Mouse (Mus musculus): ENCODE data around the gene Mbnl2. TPM values are rescaled to one million over a fixed set of nuclear protein-coding genes. Genes with fewer than 3 reads are reported as not detected.

Gene Mbnl2
- polyA plus RNA-seq, 1 experiment from 2014 or later, result 111 TPM

- no peaks in the 10 kb centered on the region for H3K36me3 ChIP-seq
- no peak overlapping the region for H3K9ac ChIP-seq
- no peaks in the 10 kb centered on the region for H3K9me3 ChIP-seq
- H3K27me3 ChIP-seq (replicated peaks), result no peaks in the 10 kb centered on the region
- no peak for ATAC-seq
- peaks cover 43% of the 10 kb centered on the region for H3K4me1 ChIP-seq (replicated peaks)
- no peak overlapping the region for H3K4me3 ChIP-seq (replicated peaks)
- H3K4me2 ChIP-seq (replicated peaks), result no peak overlapping the region
- WGBS, result 63% methylated on average over 11 of the region's 11 CpGs
- no peak overlapping the region for H3K27ac ChIP-seq
Measured at GRCm38 (mm10) chr14:120306229-120306628, 30.8 kb downstream of the Mbnl2 start.

GRCm38 (mm10) chr14:120307356-120307755 is 31.9 kb downstream of the Mbnl2 start:
- 60% methylated on average over 3 of the region's 3 CpGs for WGBS
- 0 out of 2 replicates have a peak overlapping the region, but pooled peaks have one; percentile 2 for H3K27ac ChIP-seq

GRCm38 (mm10) chr14:120307963-120308362 is 32.5 kb downstream of the Mbnl2 start:
- H3K4me2 ChIP-seq (replicated peaks), result no peak overlapping the region
- peaks cover 46% of the 10 kb centered on the region for H3K4me1 ChIP-seq (replicated peaks)
- H3K27me3 ChIP-seq (replicated peaks), result no peaks in the 10 kb centered on the region

More at GRCm38 (mm10) chr14:120307356-120307755, 31.9 kb downstream of the Mbnl2 start:
- H3K4me2 ChIP-seq (replicated peaks), result no peak overlapping the region
- no peaks in the 10 kb centered on the region for H3K36me3 ChIP-seq
- H3K9ac ChIP-seq, result no peak overlapping the region
- H3K4me1 ChIP-seq (replicated peaks), result peaks cover 48% of the 10 kb centered on the region
- ATAC-seq, result no peak
- no peak overlapping the region for H3K4me3 ChIP-seq (replicated peaks)
- H3K9me3 ChIP-seq, result no peaks in the 10 kb centered on the region
- H3K27me3 ChIP-seq (replicated peaks), result no peaks in the 10 kb centered on the region

GRCm38 (mm10) chr14:120309691-120310090 is 34.2 kb downstream of the Mbnl2 start:
- H3K4me1 ChIP-seq (replicated peaks), result peaks cover 45% of the 10 kb centered on the region
- WGBS, result 88% methylated on average over 6 of the region's 6 CpGs
- no peak overlapping the region for H3K4me3 ChIP-seq (replicated peaks)
- no peaks in the 10 kb centered on the region for H3K9me3 ChIP-seq
- no peaks in the 10 kb centered on the region for H3K36me3 ChIP-seq
- no peaks in the 10 kb centered on the region for H3K27me3 ChIP-seq (replicated peaks)
- no peak overlapping the region for H3K9ac ChIP-seq
- no peak for ATAC-seq
- 0 out of 2 replicates have a peak overlapping the region, but pooled peaks have one; percentile 22 for H3K27ac ChIP-seq
- H3K4me2 ChIP-seq (replicated peaks), result no peak overlapping the region

More at GRCm38 (mm10) chr14:120307963-120308362, 32.5 kb downstream of the Mbnl2 start:
- Histone ChIP-seq H3K4me3 (replicated peaks) (no peak overlapping the region), H3K36me3 (no peaks in the 10 kb centered on the region), H3K9me3 (no peaks in the 10 kb centered on the region), H3K27ac (0 out of 2 replicates have a peak overlapping the region, but pooled peaks have one; percentile 2), H3K9ac (no peak overlapping the region)
- ATAC-seq, result no peak
- WGBS, result 30% methylated on average over 4 of the region's 4 CpGs

GRCm38 (mm10) chr14:120311330-120312097 is 36.0 kb downstream of the Mbnl2 start:
- no peak for ATAC-seq
- Histone ChIP-seq H3K27ac (peak overlapping the region; percentile 55), H3K4me2 (replicated peaks) (no peak overlapping the region), H3K27me3 (replicated peaks) (no peaks in the 10 kb centered on the region), H3K9ac (no peak overlapping the region), H3K9me3 (no peaks in the 10 kb centered on the region), H3K36me3 (no peaks in the 10 kb centered on the region), H3K4me1 (replicated peaks) (peaks cover 45% of the 10 kb centered on the region), H3K4me3 (replicated peaks) (no peak overlapping the region)
- WGBS, result 64% methylated on average over 12 of the region's 12 CpGs

GRCm38 (mm10) chr14:120312661-120313406 is 37.4 kb downstream of the Mbnl2 start:
- no peak overlapping the region for H3K9ac ChIP-seq

GRCm38 (mm10) chr14:120313466-120313865 is 38.0 kb downstream of the Mbnl2 start:
- H3K27ac ChIP-seq, result peak overlapping the region; percentile 87
- H3K4me1 ChIP-seq (replicated peaks), result peaks cover 29% of the 10 kb centered on the region
- no peaks in the 10 kb centered on the region for H3K36me3 ChIP-seq
- WGBS, result 68% methylated on average over 8 of the region's 8 CpGs
- peak overlapping the region; percentile 38 for H3K4me2 ChIP-seq (replicated peaks)
- no peaks in the 10 kb centered on the region for H3K27me3 ChIP-seq (replicated peaks)
- H3K4me3 ChIP-seq (replicated peaks), result no peak overlapping the region
- no peaks in the 10 kb centered on the region for H3K9me3 ChIP-seq
- no peak overlapping the region for H3K9ac ChIP-seq
- ATAC-seq, result peak; percentile 71

More at GRCm38 (mm10) chr14:120312661-120313406, 37.4 kb downstream of the Mbnl2 start:
- WGBS, result 59% methylated on average over 12 of the region's 12 CpGs
- H3K36me3 ChIP-seq, result no peaks in the 10 kb centered on the region
- H3K9me3 ChIP-seq, result no peaks in the 10 kb centered on the region
- no peaks in the 10 kb centered on the region for H3K27me3 ChIP-seq (replicated peaks)
- H3K4me3 ChIP-seq (replicated peaks), result no peak overlapping the region
- peak overlapping the region; percentile 87 for H3K27ac ChIP-seq
- peaks cover 34% of the 10 kb centered on the region for H3K4me1 ChIP-seq (replicated peaks)
- ATAC-seq, result peak; percentile 88
- H3K4me2 ChIP-seq (replicated peaks), result peak overlapping the region; percentile 38

GRCm38 (mm10) chr14:120315721-120316120 is 40.3 kb downstream of the Mbnl2 start:
- Histone ChIP-seq H3K27ac (no peak overlapping the region), H3K4me3 (replicated peaks) (no peak overlapping the region), H3K36me3 (no peaks in the 10 kb centered on the region), H3K9me3 (no peaks in the 10 kb centered on the region), H3K4me2 (replicated peaks) (no peak overlapping the region), H3K9ac (no peak overlapping the region), H3K4me1 (replicated peaks) (peaks cover 25% of the 10 kb centered on the region), H3K27me3 (replicated peaks) (no peaks in the 10 kb centered on the region)
- ATAC-seq, result no peak
- 81% methylated on average over 5 of the region's 5 CpGs for WGBS

- Histone ChIP-seq H3K4me2 (replicated peaks) (no peak overlapping the region), H3K27me3 (replicated peaks) (no peaks in the 10 kb centered on the region), H3K9me3 (no peaks in the 10 kb centered on the region), H3K36me3 (no peaks in the 10 kb centered on the region), H3K27ac (peak overlapping the region; percentile 54; the same call in 1 of the 2 replicates), H3K4me1 (replicated peaks) (peaks cover 15% of the 10 kb centered on the region), H3K4me3 (replicated peaks) (no peak overlapping the region), H3K9ac (no peak overlapping the region)
- 40% methylated on average over 6 of the region's 6 CpGs for WGBS
- peak; percentile 86 for ATAC-seq
Measured at GRCm38 (mm10) chr14:120318326-120318935, 43.0 kb downstream of the Mbnl2 start.

GRCm38 (mm10) chr14:120318974-120319731 is 43.7 kb downstream of the Mbnl2 start:
- Histone ChIP-seq H3K36me3 (no peaks in the 10 kb centered on the region), H3K27me3 (replicated peaks) (no peaks in the 10 kb centered on the region), H3K9me3 (no peaks in the 10 kb centered on the region), H3K9ac (no peak overlapping the region), H3K4me2 (replicated peaks) (no peak overlapping the region), H3K4me3 (replicated peaks) (no peak overlapping the region), H3K4me1 (replicated peaks) (peaks cover 10% of the 10 kb centered on the region), H3K27ac (no peak overlapping the region)
- WGBS, result 65% methylated on average over 9 of the region's 9 CpGs
- no peak for ATAC-seq

GRCm38 (mm10) chr14:120322041-120322440 is 46.6 kb downstream of the Mbnl2 start:
- Histone ChIP-seq H3K4me1 (replicated peaks) (peaks cover 13% of the 10 kb centered on the region), H3K27ac (no peak overlapping the region), H3K27me3 (replicated peaks) (no peaks in the 10 kb centered on the region), H3K9me3 (no peaks in the 10 kb centered on the region), H3K4me3 (replicated peaks) (no peak overlapping the region), H3K4me2 (replicated peaks) (no peak overlapping the region), H3K36me3 (peaks cover 7% of the 10 kb centered on the region; the same call in 1 of the 2 replicates), H3K9ac (no peak overlapping the region)
- ATAC-seq, result no peak
- WGBS, result 85% methylated on average over 8 of the region's 8 CpGs
